Mouse (Mus musculus) myocyte (in vitro differentiated cells): ENCODE measurements around the gene Zfyve27. TPM values are rescaled to one million over a fixed set of nuclear protein-coding genes. Genes with fewer than 3 reads are reported as not detected.
A peak's percentile ranks its signal among the peaks of the same experiment; 100 is the strongest.

Source experiments
- H3K27me3 ChIP-seq: one replicate; pipeline ENCODE4 v1.6.1; 2011; ENCODE audit not compliant: control insufficient read depth, insufficient read depth, insufficient read length
- H3K36me3 ChIP-seq: one replicate; pipeline ENCODE4 v1.6.1; 2011; ENCODE audit not compliant: control insufficient read depth, insufficient read depth
- H3K4me2 ChIP-seq: one replicate; pipeline ENCODE4 v1.6.1; 2011; ENCODE audit warnings: low read depth, control low read depth
- H3K4me3 ChIP-seq: one replicate; pipeline ENCODE4 v1.5.1; 2011; ENCODE audit warnings: mild to moderate bottlenecking, control low read depth, moderate library complexity
- H3K79me2 ChIP-seq: one replicate; pipeline ENCODE4 v1.6.1; 2011; ENCODE audit not compliant: control insufficient read depth, insufficient read depth
- H3ac ChIP-seq: one replicate; pipeline ENCODE4 v1.6.1; 2011; ENCODE audit not compliant: control insufficient read depth, insufficient read length
- CEBPB ChIP-seq: IDR thresholded peaks from 2 replicates; pipeline ENCODE4 v1.6.1; 2011; ENCODE audit warnings: mild to moderate bottlenecking, moderate library complexity; ENCODE audit not compliant: poor library complexity, insufficient read depth, severe bottlenecking
- E2F4 ChIP-seq: IDR thresholded peaks from one replicate; pipeline ENCODE4 v1.6.1; 2011; ENCODE audit warnings: mild to moderate bottlenecking, control low read depth, moderate library complexity; ENCODE audit not compliant: insufficient read depth
- MAX ChIP-seq: IDR thresholded peaks from one replicate; pipeline ENCODE4 v1.6.1; 2011; ENCODE audit warnings: low read depth, mild to moderate bottlenecking, control low read depth
- MYOD1 ChIP-seq, 3 experiments: IDR thresholded peaks; one replicate each; pipeline ENCODE4 v1.6.1; 2011; ENCODE audit warnings: control low read depth in 2 of 3, low read depth in 2 of 3, mild to moderate bottlenecking in 2 of 3, moderate library complexity in 1 of 3; ENCODE audit not compliant: insufficient read length in 2 of 3, control insufficient read depth in 1 of 3
- MYOG ChIP-seq, 3 experiments: IDR thresholded peaks; one replicate each; pipeline ENCODE4 v1.6.1; 2011; ENCODE audit warnings: control low read depth in 2 of 3, low read depth in 2 of 3, mild to moderate bottlenecking in 2 of 3; ENCODE audit not compliant: insufficient read length in 2 of 3, control insufficient read depth in 1 of 3, insufficient read depth in 1 of 3
- POLR2A ChIP-seq: IDR thresholded peaks from one replicate; pipeline ENCODE4 v1.6.1; 2011; ENCODE audit warnings: low read depth, mild to moderate bottlenecking, control low read depth, moderate library complexity; ENCODE audit not compliant: insufficient read length
- POLR2AphosphoS2 ChIP-seq: IDR thresholded peaks from one replicate; pipeline ENCODE4 v1.6.1; 2011; ENCODE audit warnings: low read depth, control low read depth; ENCODE audit not compliant: insufficient read length
- REST ChIP-seq: IDR thresholded peaks from one replicate; pipeline ENCODE4 v1.6.1; 2011; ENCODE audit warnings: mild to moderate bottlenecking, control low read depth, moderate library complexity; ENCODE audit not compliant: insufficient read depth, insufficient read length
- SRF ChIP-seq: IDR thresholded peaks from one replicate; pipeline ENCODE4 v1.6.1; 2011; ENCODE audit warnings: low read depth; ENCODE audit not compliant: control insufficient read depth, insufficient read length
- TCF12 ChIP-seq: IDR thresholded peaks from one replicate; pipeline ENCODE4 v1.6.1; 2011; ENCODE audit warnings: mild to moderate bottlenecking, control low read depth; ENCODE audit not compliant: poor library complexity, insufficient read depth, severe bottlenecking
- TCF3 ChIP-seq: IDR thresholded peaks from one replicate; pipeline ENCODE4 v1.6.1; 2011; ENCODE audit warnings: low read depth, control low read depth; ENCODE audit not compliant: insufficient read length
- USF1 ChIP-seq: IDR thresholded peaks from one replicate; pipeline ENCODE4 v1.6.1; 2011; ENCODE audit warnings: low read depth, mild to moderate bottlenecking, control low read depth, moderate library complexity
- polyA plus RNA-seq: library from polyadenylated mRNA; unstranded; fragments of >200 nt; fragmentation: generic; extraction: Trizol; gene quantifications from one replicate; pipeline ENCODE4 v1.2.1, GENCODE M21; 2012; ENCODE audit warnings: missing spikeins

The Zfyve27 gene
- polyA plus RNA-seq, 1 experiment = 22.4 TPM

DNA sequence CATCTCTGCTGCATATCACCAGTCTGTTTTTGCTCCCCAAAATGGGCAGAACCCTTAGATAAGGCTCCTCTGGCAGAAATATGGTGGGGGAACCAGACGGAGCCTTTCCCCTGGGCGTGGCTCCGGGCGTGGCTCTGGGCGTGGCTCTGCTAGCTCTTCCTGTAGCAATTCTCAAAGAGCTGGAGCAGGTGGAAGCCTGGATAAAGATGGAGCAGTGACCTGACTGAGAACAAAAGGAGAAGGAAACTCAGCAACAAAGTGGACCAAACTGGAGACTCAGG, 66.5 kb downstream of the Zfyve27 start:
- H3K4me2 ChIP-seq = no peak overlapping the region
- H3K79me2 ChIP-seq = no peaks in the 10 kb centered on the region
- H3K4me3 ChIP-seq = no peak overlapping the region
- no peak overlapping the region for H3ac ChIP-seq
- TF ChIP-seq E2F4 (no peak), REST (no peak), CEBPB (no peak)
- H3K36me3 ChIP-seq = no peaks in the 10 kb centered on the region
- H3K27me3 ChIP-seq = peaks cover 54% of the 10 kb centered on the region

DNA sequence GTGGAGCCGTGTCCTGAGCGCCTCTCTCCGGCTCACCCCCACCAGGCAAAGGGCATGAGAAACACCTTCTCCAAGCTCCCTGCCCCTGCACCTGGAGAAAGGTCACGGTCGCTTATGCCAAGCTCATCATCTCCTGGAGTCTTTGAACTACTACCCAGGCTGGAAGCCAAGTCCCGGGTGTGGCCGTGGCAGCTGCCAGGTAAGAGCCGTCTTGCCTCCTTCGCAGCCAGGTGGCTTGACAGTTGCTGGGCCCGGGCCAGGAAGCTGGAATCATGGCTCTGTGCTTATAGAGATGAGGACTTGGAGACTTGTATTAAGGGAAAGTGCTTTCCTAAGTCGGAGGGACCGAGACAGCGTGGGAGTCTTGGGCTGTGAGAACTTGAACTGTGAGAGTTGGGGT, 67.2 kb downstream of the Zfyve27 start:
- Histone ChIP-seq H3ac (no peak overlapping the region), H3K36me3 (no peaks in the 10 kb centered on the region), H3K27me3 (peaks cover 46% of the 10 kb centered on the region), H3K4me2 (no peak overlapping the region), H3K4me3 (no peak overlapping the region), H3K79me2 (no peaks in the 10 kb centered on the region)
- TF ChIP-seq TCF12 (no peak), REST (no peak), MYOG (IDR thresholded peaks at IDR 0.05; ENCODE audit: control insufficient read depth in 1 of 3, insufficient read depth in 1 of 3, insufficient read length in 2 of 3, low read depth in 2 of 3) (no peak), POLR2AphosphoS2 (no peak), POLR2A (no peak), CEBPB (no peak), MYOD1 (IDR thresholded peaks at IDR 0.05; ENCODE audit: control insufficient read depth in 1 of 3, insufficient read length in 2 of 3, low read depth in 2 of 3) (no peak)

DNA sequence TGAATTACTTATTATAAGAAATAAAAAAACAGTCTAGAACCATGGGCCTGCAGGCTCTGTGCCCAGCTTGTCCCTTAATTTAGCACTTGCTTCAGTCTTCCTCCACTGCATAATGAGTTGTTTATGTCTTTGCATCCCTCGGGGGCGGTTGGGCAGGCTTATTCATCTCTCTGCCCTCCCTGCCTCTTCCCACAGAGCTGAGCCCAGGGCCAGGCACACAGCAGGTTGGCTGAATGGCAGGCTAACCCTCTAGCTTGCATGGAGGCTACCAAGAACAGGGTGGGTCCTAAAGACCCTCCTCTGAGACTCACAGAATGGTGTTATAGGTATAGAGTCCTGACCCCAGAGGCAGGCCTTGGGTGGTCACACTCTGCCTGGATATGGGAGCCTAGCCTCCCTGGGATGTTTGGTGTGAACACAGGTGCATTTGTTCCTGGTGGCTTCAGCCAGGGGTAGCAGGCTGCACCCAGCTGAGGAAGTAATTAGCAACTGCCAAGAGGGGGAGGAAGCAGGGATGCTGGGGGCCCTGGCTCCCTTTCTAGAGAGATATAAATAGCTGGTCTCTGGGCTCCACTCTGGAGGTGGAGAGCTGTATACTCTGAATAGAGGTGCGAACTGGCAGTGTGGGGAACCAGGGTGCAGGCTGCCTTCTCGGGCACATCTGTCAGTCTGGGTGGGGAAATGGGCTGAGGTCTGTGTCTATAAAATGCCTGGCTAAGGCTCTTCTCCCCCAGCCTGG, 74.0 kb downstream of the Zfyve27 start:
- H3K36me3 ChIP-seq = no peaks in the 10 kb centered on the region
- no peak overlapping the region for H3K4me3 ChIP-seq
- H3ac ChIP-seq = no peak overlapping the region
- no peaks in the 10 kb centered on the region for H3K79me2 ChIP-seq
- peak overlapping the region; percentile 38 for H3K4me2 ChIP-seq
- no peak for TF ChIP-seq MAX
- no peak for TF ChIP-seq USF1
- no peak for TF ChIP-seq TCF3
- no peak for TF ChIP-seq E2F4
- no peak for TF ChIP-seq MYOD1 (IDR thresholded peaks at IDR 0.05; ENCODE audit: control insufficient read depth in 1 of 3, insufficient read length in 2 of 3, low read depth in 2 of 3)
- no peak for TF ChIP-seq TCF12
- no peak for TF ChIP-seq MYOG (IDR thresholded peaks at IDR 0.05; ENCODE audit: control insufficient read depth in 1 of 3, insufficient read depth in 1 of 3, insufficient read length in 2 of 3, low read depth in 2 of 3)
- no peak for TF ChIP-seq POLR2AphosphoS2
- TF ChIP-seq SRF = no peak
- no peak for TF ChIP-seq REST
- H3K27me3 ChIP-seq = no peaks in the 10 kb centered on the region

DNA sequence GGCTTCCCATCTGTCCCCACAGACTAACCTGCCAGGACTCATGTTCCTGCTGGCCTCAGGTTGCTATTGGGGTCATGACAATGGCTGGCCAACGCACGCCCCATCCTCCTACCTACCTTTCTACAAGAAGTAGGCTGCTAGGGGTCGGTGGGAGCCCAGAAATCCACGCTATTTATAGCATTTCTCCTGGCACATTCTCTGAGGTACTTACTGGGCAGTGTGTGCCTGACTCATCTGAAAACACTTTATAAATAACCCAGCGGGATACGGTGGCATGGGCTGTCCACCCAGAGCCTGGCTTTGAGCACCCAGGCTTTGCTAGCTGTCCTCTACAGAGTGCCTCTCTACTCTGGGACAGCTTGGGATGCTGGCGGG, 74.6 kb downstream of the Zfyve27 start:
- Histone ChIP-seq H3K4me2 (peak overlapping the region; percentile 38), H3K4me3 (no peak overlapping the region), H3K79me2 (no peaks in the 10 kb centered on the region), H3ac (no peak overlapping the region), H3K27me3 (no peaks in the 10 kb centered on the region), H3K36me3 (no peaks in the 10 kb centered on the region)
- no peak for TF ChIP-seq TCF12
- TF ChIP-seq MAX = no peak
- TF ChIP-seq REST = no peak

DNA sequence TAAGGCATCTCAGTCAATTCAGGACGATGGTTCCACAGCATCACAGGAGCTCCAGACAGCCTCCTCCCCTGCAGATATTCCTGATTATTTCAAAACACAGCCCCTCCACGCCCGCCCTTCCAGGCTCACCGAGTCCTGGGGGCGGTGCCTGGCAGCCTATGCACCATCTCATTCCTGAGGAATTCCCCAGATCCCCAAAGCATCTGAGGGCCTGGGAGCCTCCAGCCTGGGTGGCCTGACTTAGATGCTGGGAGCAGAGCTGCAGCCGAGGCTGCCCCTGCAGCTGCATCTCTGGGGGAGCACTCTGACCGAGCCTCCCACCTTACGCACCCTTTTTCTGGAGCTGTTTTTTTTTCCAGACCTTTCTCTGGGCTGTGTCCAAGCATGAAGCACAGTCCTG, 77.1 kb downstream of the Zfyve27 start:
- Histone ChIP-seq H3K36me3 (no peaks in the 10 kb centered on the region), H3ac (no peak overlapping the region), H3K4me2 (no peak overlapping the region), H3K27me3 (no peaks in the 10 kb centered on the region), H3K4me3 (no peak overlapping the region), H3K79me2 (no peaks in the 10 kb centered on the region)
- TF ChIP-seq TCF3 = no peak
- no peak for TF ChIP-seq MAX

DNA sequence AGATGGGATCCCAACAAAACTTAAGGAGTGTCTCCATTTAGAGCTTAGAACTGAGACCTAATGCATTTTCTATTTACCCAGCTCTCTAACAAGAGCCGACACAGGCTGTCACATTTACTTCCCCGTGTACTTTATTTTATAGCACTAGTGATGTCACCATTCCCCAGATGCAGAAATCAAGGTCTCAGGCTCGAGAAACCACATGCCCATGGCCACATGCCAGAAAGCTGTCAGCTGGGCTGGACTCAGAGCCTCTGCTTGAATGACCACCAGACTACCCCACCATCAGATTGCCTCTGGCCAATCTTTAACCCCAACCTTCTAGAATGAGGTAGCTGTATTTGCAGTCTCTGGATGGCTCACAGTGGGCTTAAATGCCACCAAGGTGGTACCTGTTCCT, 79.7 kb downstream of the Zfyve27 start:
- TF ChIP-seq REST (no peak), USF1 (no peak), POLR2A (no peak), CEBPB (no peak), TCF3 (no peak), SRF (no peak), E2F4 (no peak), MYOG (IDR thresholded peaks at IDR 0.05; ENCODE audit: control insufficient read depth in 1 of 3, insufficient read depth in 1 of 3, insufficient read length in 2 of 3, low read depth in 2 of 3) (no peak), MAX (no peak)
- Histone ChIP-seq H3K4me2 (no peak overlapping the region), H3K27me3 (peaks cover 10% of the 10 kb centered on the region), H3K79me2 (no peaks in the 10 kb centered on the region), H3ac (no peak overlapping the region), H3K4me3 (no peak overlapping the region), H3K36me3 (no peaks in the 10 kb centered on the region)
